Mouse (Mus musculus): Measurements from ENCODE around the gene Ift22. TPM values are rescaled to one million over a fixed set of nuclear protein-coding genes. Genes with fewer than 3 reads are reported as not detected.

Ift22 gene
- polyA plus RNA-seq (2016; fragmentation: Nextera tagmentation; extraction: Ambion mirVana), result 112 and 113 TPM in 2 replicates

DNA sequence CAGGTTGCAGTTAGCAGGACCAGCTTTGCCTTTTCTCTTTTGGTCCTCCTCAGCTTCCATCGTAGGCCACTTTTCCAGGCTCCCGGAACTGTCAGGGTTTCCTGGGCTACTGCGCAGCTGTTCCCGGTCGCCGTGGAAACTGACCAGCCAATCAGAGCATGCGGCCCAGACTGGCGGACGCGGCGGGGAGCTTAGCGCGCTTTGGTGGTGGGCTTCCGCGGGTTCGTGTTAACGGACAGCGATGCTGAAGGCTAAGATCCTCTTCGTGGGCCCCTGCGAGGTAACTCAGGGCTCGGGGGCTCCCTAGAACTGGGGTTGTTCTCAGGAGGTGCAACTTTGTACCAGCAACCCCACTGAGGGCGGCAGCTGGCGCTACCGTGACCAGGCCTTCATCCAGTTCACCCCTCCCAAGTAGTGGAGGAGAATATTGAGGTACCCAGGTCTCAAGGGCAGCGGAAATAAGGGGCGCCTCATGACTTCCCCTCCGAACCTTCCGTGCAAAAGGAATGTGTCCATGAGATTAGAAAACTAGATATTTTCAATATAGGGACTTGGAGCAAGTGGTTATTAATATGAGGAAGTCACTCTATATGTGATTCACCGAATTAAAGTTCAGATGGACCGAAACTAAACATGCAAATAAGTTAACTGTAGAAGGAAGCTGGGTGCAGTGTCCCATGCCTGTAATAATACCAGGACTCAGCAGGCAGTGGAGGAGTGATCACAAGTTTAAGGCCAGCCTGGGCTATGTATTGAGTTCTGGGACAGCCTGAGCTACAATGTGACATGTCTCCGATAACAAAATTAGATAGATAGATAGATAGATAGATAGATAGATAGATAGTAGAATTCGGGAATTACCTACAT, at the start of gene Ift22:
Ift22 (plus strand) TSS at position 160 of the 867 bp plus-strand sequence.
- peak within 1 kb of the TSS; percentile 73 for H3K4me3 ChIP-seq
- ATAC-seq (ENCODE audit: low FRiP score, low read depth), result peak; percentile 96
- peak within 1 kb of the TSS; percentile 74 for H3K9ac ChIP-seq (replicated peaks)
- WGBS, result 9% methylated on average over 32 of the region's 32 CpGs
- peaks cover 15% of the 10 kb centered on the region for H3K4me1 ChIP-seq
- peak within 1 kb of the TSS; percentile 49; the same call in 1 of the 2 replicates for H3K27ac ChIP-seq (replicated peaks)
- H3K9me3 ChIP-seq, result no peaks in the 10 kb centered on the region
- peak within 1 kb of the TSS; percentile 66 for H3K4me2 ChIP-seq (replicated peaks)
- H3K36me3 ChIP-seq, result peaks cover 28% of the 10 kb centered on the region
- H3K27me3 ChIP-seq, result no peaks in the 10 kb centered on the region

DNA sequence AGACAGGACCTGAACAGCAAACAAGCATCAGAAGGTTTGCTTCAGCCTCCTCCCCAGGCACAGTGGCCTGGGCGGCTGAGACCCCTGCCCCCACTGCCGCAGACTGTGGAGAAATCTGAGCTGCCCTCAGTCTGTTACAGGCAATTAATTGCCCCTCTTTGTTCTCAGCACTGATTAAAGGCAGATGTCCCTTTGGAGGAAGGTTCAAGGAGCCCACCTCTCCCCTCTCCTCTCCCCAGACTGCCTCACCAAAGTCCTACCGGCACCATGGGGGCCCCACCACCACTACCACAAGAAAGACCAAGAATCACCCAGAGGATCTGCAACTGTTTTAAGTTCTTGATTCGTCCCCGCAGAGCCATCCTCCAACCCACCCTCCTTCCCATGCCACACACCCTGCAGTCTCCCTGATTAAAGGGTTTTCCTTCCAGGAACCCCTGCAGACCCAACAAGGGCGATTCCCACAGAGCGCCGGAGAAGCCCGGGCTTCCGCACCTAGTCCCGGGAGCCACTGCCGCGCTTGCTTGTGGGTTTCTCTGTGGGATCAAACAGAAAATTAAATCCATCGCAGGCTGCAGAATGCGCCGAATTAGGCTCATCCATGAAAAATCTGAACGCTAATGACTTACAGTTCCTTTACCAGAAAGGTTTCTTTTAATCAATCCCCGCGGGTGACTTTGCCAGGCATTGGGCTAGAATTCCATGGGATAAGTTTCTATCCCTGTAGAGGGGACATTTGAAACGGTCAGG, 46.6 kb upstream of the Ift22 start:
- H3K27ac ChIP-seq (replicated peaks), result 0 out of 2 replicates have a peak overlapping the region, but pooled peaks have one; percentile 35
- H3K4me1 ChIP-seq, result peaks cover 31% of the 10 kb centered on the region
- no peak overlapping the region for H3K4me3 ChIP-seq
- ATAC-seq (ENCODE audit: low FRiP score, low read depth), result no peak
- peaks cover 7% of the 10 kb centered on the region for H3K27me3 ChIP-seq
- 0 out of 2 replicates have a peak overlapping the region, but pooled peaks have one; percentile 28 for H3K9ac ChIP-seq (replicated peaks)
- H3K4me2 ChIP-seq (replicated peaks), result peak overlapping the region; percentile 35
- H3K9me3 ChIP-seq, result no peaks in the 10 kb centered on the region
- no peaks in the 10 kb centered on the region for H3K36me3 ChIP-seq
- WGBS, result 14% methylated on average over 20 of the region's 20 CpGs

DNA sequence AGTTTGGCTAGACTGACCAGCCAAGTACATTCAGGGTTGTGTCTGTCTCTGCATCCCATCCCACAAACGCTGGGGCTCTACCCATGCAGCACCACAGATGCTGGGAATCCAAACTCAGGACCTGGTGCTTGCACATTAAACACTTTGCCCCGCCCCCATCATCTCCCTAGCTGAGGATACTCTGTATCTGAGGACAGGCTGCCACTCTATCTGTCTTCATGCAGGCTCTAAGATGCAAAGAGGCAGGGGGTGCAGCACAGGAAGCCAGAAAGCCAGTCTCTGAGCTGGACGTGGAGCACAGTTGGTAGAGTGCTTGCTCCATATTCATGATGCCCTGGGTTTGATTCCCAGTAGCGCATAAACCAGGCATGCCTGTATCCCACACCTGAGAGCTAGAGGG, 45.1 kb upstream of the Ift22 start:
- Histone ChIP-seq H3K4me2 (replicated peaks) (no peak overlapping the region), H3K27ac (replicated peaks) (no peak overlapping the region), H3K9ac (replicated peaks) (no peak overlapping the region), H3K9me3 (no peaks in the 10 kb centered on the region), H3K27me3 (peaks cover 7% of the 10 kb centered on the region), H3K4me3 (no peak overlapping the region), H3K4me1 (peaks cover 31% of the 10 kb centered on the region), H3K36me3 (no peaks in the 10 kb centered on the region)
- no peak for ATAC-seq (ENCODE audit: low FRiP score, low read depth)
- 62% methylated on average over 4 of the region's 4 CpGs for WGBS

DNA sequence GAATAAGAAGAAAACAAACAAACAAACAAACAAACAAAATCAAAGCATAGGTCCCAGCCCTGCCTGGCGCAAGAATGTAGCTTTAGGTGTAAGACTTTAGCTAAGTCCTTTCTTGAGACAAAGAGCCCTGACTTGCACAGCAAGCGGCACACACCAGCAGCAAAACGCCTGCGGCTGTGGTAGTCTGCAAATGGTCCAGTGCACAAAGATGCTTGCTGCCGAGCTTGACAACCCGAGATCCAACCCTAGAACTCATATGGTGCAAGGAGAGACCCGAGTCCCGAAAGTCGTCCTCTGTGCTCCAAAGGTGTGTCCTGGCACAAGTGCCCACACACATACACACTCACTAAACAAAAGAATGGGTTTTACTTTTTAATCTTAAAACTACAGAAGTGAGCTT, 44.7 kb upstream of the Ift22 start:
- H3K4me2 ChIP-seq (replicated peaks), result no peak overlapping the region
- no peak overlapping the region for H3K4me3 ChIP-seq
- peaks cover 31% of the 10 kb centered on the region for H3K4me1 ChIP-seq
- WGBS, result 50% methylated on average over 9 of the region's 9 CpGs
- H3K27me3 ChIP-seq, result peaks cover 7% of the 10 kb centered on the region
- H3K9ac ChIP-seq (replicated peaks), result no peak overlapping the region
- peak overlapping the region; percentile 54; the same call in 1 of the 2 replicates for H3K27ac ChIP-seq (replicated peaks)
- no peaks in the 10 kb centered on the region for H3K9me3 ChIP-seq
- H3K36me3 ChIP-seq, result no peaks in the 10 kb centered on the region
- no peak for ATAC-seq (ENCODE audit: low FRiP score, low read depth)

DNA sequence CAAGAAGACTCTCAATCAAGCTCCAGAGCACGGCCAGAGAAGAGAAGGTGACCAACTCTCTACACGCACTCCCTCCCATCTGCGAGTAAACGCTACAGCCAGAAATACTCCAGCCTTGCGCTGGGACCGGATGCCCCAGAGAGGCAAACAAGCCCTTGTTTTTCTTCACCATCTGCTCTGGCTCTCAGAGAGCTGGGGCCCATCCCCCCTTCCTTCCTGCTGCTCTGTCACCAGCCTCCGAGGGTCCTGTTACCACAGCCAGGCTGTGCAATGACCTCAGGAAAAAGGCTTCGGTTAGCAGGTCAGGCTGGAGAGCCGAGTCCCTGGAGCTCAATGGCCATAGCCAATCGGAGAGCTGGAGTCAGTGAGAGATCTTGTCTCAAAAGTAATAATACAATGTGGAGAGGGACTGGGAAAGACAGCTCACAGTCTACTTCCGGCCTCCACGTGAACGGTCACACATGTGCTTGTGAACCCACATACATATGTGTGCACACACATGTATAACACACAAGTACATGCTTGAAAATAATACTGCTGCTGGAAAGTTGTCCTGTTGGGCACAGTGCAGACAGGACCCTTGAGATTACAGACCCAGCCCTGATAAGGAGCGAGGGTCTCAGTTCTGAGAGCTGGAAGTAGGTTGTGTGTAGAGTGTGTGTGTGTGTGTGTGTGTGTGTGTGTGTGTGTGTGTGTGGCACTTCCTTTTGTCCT, 43.8 kb upstream of the Ift22 start:
- no peak overlapping the region for H3K4me3 ChIP-seq
- H3K9me3 ChIP-seq, result no peaks in the 10 kb centered on the region
- H3K36me3 ChIP-seq, result no peaks in the 10 kb centered on the region
- WGBS, result 19% methylated on average over 14 of the region's 14 CpGs
- peaks cover 7% of the 10 kb centered on the region for H3K27me3 ChIP-seq
- H3K27ac ChIP-seq (replicated peaks), result peak overlapping the region; percentile 69
- H3K4me1 ChIP-seq, result peaks cover 31% of the 10 kb centered on the region
- peak; percentile 68 for ATAC-seq (ENCODE audit: low FRiP score, low read depth)
- peak overlapping the region; percentile 17 for H3K4me2 ChIP-seq (replicated peaks)
- H3K9ac ChIP-seq (replicated peaks), result no peak overlapping the region

DNA sequence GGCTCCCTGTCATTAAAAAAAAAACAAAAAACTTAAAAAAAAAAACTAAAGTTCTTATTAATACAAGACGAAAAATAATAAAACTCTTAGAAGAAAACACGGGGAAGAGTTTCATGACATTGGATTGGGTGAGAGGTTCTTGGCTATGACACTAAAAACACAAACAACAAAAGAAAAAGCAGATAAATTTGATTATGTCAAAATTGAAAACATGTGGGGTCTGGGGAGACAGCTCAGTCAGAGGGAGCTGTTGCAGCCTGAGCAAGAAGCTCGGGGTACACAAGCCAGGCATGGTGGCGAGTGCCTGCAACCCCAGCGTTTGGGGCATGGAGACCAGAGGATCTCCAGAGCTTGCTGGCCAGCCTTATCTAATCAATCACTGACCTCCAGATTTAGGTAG, 40.2 kb upstream of the Ift22 start:
- no peak for ATAC-seq (ENCODE audit: low FRiP score, low read depth)
- no peak overlapping the region for H3K4me2 ChIP-seq (replicated peaks)
- H3K27me3 ChIP-seq, result no peaks in the 10 kb centered on the region
- 82% methylated on average over 5 of the region's 5 CpGs for WGBS
- no peak overlapping the region for H3K27ac ChIP-seq (replicated peaks)
- no peaks in the 10 kb centered on the region for H3K36me3 ChIP-seq
- no peak overlapping the region for H3K4me3 ChIP-seq
- peaks cover 21% of the 10 kb centered on the region for H3K4me1 ChIP-seq
- H3K9me3 ChIP-seq, result no peaks in the 10 kb centered on the region
- no peak overlapping the region for H3K9ac ChIP-seq (replicated peaks)

DNA sequence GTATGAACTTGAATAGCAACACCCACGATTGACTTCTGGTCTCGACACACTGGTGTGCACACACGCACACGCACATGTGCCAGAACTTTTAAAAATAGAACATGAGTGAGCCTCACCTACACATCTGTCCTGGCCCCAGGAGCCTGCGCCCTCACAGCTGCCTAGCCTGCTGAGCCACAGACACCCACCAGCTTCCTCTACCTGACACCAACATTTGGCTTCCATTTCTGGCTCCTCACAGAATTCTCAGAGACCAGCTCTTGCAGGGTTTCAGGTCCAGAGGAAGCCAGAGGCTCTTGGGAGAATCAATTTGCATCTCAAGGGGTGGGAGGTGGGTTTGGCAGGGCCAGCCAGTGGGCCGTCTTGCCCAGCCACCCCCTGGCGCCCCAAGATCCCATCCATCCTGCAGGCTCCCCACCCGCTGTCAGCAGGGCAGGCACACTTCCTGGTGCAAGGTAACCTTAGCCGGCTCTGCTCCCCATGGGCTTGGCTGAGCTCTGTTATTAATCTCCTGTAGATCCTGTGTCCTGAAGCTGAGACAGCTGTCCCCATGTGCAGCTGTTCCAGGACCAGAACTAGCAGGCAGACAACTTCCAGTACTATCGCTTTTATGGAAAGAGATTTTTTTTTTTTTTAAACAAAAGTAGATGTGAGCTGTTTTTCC, 38.4 kb upstream of the Ift22 start:
- Histone ChIP-seq H3K4me2 (replicated peaks) (no peak overlapping the region), H3K27me3 (no peaks in the 10 kb centered on the region), H3K9me3 (no peaks in the 10 kb centered on the region), H3K4me1 (peaks cover 3% of the 10 kb centered on the region; the same call in 1 of the 2 replicates), H3K9ac (replicated peaks) (no peak overlapping the region), H3K27ac (replicated peaks) (no peak overlapping the region), H3K36me3 (no peaks in the 10 kb centered on the region), H3K4me3 (no peak overlapping the region)
- 64% methylated on average over 10 of the region's 10 CpGs for WGBS
- ATAC-seq (ENCODE audit: low FRiP score, low read depth), result no peak

DNA sequence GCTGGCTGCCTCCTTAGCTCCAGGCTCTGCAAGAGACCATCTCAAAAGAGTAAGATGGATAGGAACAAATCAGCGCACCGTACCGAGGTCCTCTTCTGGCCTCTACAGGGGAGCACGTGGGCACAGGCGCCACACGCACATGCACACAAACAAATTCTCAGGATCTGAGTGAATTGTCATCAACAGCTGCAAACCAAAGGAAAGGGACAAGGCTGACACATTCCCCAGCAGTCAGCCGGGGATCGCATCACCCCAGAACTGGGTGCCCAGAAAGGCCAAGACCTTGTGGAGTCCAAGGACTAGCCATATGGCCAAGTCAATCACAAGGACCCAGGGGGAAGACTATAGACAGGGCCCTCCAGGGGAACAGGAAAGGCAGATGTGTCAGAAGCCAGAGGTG, 35.5 kb upstream of the Ift22 start:
- no peak for ATAC-seq (ENCODE audit: low FRiP score, low read depth)
- no peaks in the 10 kb centered on the region for H3K9me3 ChIP-seq
- H3K4me3 ChIP-seq, result no peak overlapping the region
- WGBS, result 86% methylated on average over 8 of the region's 8 CpGs
- peaks cover 3% of the 10 kb centered on the region; the same call in 1 of the 2 replicates for H3K4me1 ChIP-seq
- H3K4me2 ChIP-seq (replicated peaks), result no peak overlapping the region
- H3K36me3 ChIP-seq, result no peaks in the 10 kb centered on the region
- no peak overlapping the region for H3K9ac ChIP-seq (replicated peaks)
- no peaks in the 10 kb centered on the region for H3K27me3 ChIP-seq
- no peak overlapping the region for H3K27ac ChIP-seq (replicated peaks)

DNA sequence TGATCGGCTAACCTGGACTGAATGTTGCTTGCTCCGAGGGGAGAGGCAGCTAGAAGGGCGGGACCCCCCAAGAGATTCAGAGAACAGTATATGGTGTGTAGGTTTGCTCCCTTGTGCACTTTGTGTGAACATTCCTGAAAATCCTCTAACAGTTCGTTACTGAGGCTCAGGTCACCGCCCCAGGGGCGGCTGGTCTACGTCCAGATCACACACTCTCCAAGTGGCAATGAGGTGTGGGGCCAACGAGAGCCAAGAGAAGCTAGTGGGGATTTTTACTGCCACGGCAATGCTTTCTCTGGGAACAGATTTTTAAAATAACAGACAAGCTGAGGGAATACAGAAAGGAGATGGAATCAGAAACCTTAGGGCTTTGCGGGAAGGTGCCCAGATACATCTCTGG, 33.7 kb upstream of the Ift22 start:
- Histone ChIP-seq H3K36me3 (no peaks in the 10 kb centered on the region), H3K4me2 (replicated peaks) (no peak overlapping the region), H3K4me1 (peaks cover 3% of the 10 kb centered on the region; the same call in 1 of the 2 replicates), H3K27me3 (no peaks in the 10 kb centered on the region), H3K4me3 (no peak overlapping the region), H3K9ac (replicated peaks) (no peak overlapping the region), H3K9me3 (no peaks in the 10 kb centered on the region), H3K27ac (replicated peaks) (no peak overlapping the region)
- ATAC-seq (ENCODE audit: low FRiP score, low read depth), result no peak
- 80% methylated on average over 10 of the region's 10 CpGs for WGBS

DNA sequence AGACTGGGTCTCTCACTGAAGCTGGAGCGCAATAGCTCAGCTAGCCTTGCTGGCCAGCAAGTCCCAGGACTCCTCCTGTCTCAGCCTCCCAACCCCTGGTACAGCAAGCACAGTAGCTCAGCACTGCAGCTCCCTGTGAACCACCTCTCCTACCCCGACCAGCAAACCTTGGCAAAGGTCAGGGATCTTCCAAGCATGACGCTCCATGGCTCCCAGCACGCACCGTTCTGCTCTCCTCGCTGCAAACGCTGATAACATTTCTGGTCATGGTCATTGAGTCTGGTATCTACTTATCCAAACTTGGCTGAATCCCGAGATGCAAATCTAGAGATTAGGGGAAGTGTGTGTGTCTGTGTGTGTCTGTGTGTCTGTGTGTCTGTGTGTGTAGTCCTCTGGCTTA, 27.8 kb upstream of the Ift22 start:
- no peak overlapping the region for H3K4me2 ChIP-seq (replicated peaks)
- H3K9ac ChIP-seq (replicated peaks), result no peak overlapping the region
- no peaks in the 10 kb centered on the region for H3K36me3 ChIP-seq
- H3K4me1 ChIP-seq, result peaks cover 19% of the 10 kb centered on the region
- H3K27me3 ChIP-seq, result peaks cover 49% of the 10 kb centered on the region
- H3K9me3 ChIP-seq, result no peaks in the 10 kb centered on the region
- no peak for ATAC-seq (ENCODE audit: low FRiP score, low read depth)
- no peak overlapping the region for H3K4me3 ChIP-seq
- 85% methylated on average over 8 of the region's 8 CpGs for WGBS
- H3K27ac ChIP-seq (replicated peaks), result no peak overlapping the region

DNA sequence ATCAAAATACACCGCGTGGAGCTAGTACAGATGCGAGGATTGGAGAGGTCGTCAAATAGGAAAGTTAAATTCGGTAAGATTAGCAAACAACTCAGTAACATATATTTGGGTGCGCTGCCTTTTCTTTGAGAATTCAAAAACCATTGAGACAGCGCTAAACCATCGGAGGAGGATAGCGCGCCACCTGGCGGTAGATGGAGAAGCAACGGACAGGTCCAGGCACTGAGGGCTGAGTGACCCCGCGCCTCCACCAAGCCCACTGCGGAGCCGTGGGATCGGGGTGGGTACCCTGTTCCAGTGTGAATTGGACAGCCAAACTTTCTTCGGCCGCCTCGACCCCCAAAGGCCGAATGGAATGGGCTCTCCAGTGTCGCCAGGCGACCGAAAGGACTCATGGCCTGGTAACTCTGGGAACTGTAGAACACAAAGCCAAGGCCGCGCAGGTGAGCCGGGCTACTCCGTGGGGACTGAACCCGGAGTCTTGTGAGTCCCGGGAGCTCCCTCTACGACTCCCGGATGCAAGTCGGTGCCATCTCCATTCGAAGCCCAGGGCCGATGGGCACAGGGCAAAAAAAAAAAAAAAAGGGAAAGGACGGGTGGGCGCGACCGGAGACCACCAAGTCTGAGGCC, 26.5 kb upstream of the Ift22 start:
- peak overlapping the region; percentile 46 for H3K4me3 ChIP-seq
- H3K36me3 ChIP-seq, result no peaks in the 10 kb centered on the region
- WGBS, result 2% methylated on average over 35 of the region's 39 CpGs
- peaks cover 19% of the 10 kb centered on the region for H3K4me1 ChIP-seq
- no peak overlapping the region for H3K27ac ChIP-seq (replicated peaks)
- no peaks in the 10 kb centered on the region for H3K9me3 ChIP-seq
- H3K9ac ChIP-seq (replicated peaks), result 0 out of 2 replicates have a peak overlapping the region, but pooled peaks have one; percentile 25
- peak; percentile 62; the same call in 1 of the 2 replicates for ATAC-seq (ENCODE audit: low FRiP score, low read depth)
- peak overlapping the region; percentile 77 for H3K4me2 ChIP-seq (replicated peaks)
- peaks cover 49% of the 10 kb centered on the region for H3K27me3 ChIP-seq
